Mouse (Mus musculus): ENCODE measurements around the gene Abcc1.

Abcc1 gene

GRCm38 (mm10) chr16:14361362-14362098 is at the start of gene Abcc1:
TSS of gene Abcc1 (plus strand) at chr16:14361558.
- no peak for DNase-seq (ENCODE audit: low read depth, low spot score)

- no peak for DNase-seq (ENCODE audit: low read depth, low spot score)
These were observed 48.4 kb upstream of the Abcc1 start for GRCm38 (mm10) chr16:14312914-14313313.

GRCm38 (mm10) chr16:14316884-14317876 is 44.2 kb upstream of the Abcc1 start, which contains the start of gene Fopnl:
TSS of gene Fopnl (minus strand) at chr16:14317405.
- peak; percentile 84 for DNase-seq (ENCODE audit: low read depth, low spot score)

- no peak for DNase-seq (ENCODE audit: low read depth, low spot score)
These were observed 41.7 kb upstream of the Abcc1 start for GRCm38 (mm10) chr16:14319681-14320080.

- DNase-seq (ENCODE audit: low read depth, low spot score), result no peak
These were observed 40.9 kb upstream of the Abcc1 start for GRCm38 (mm10) chr16:14320494-14320893.

GRCm38 (mm10) chr16:14328156-14328555 is 33.2 kb upstream of the Abcc1 start:
- DNase-seq (ENCODE audit: low read depth, low spot score), result no peak

- no peak for DNase-seq (ENCODE audit: low read depth, low spot score)
These were observed 16.4 kb upstream of the Abcc1 start for GRCm38 (mm10) chr16:14344967-14345366.

- no peak for DNase-seq (ENCODE audit: low read depth, low spot score)
These were observed 9.8 kb upstream of the Abcc1 start for GRCm38 (mm10) chr16:14351571-14351970.

GRCm38 (mm10) chr16:14352234-14352633 is 9.1 kb upstream of the Abcc1 start:
- DNase-seq (ENCODE audit: low read depth, low spot score), result no peak

GRCm38 (mm10) chr16:14352663-14353062 is 8.7 kb upstream of the Abcc1 start:
- DNase-seq (ENCODE audit: low read depth, low spot score), result no peak

- no peak for DNase-seq (ENCODE audit: low read depth, low spot score)
These were observed 3.5 kb upstream of the Abcc1 start for GRCm38 (mm10) chr16:14357859-14358258.

- DNase-seq (ENCODE audit: low read depth, low spot score), result no peak
These were observed 2.8 kb upstream of the Abcc1 start for GRCm38 (mm10) chr16:14358531-14358930.

- no peak for DNase-seq (ENCODE audit: low read depth, low spot score)
These were observed 427 bp upstream of the Abcc1 start for GRCm38 (mm10) chr16:14360931-14361330.

- DNase-seq (ENCODE audit: low read depth, low spot score), result no peak
These were observed 902 bp downstream of the Abcc1 start for GRCm38 (mm10) chr16:14362099-14362820.

GRCm38 (mm10) chr16:14363496-14363895 is 2.1 kb downstream of the Abcc1 start:
- DNase-seq (ENCODE audit: low read depth, low spot score), result no peak

- DNase-seq (ENCODE audit: low read depth, low spot score), result no peak
These were observed 2.7 kb downstream of the Abcc1 start for GRCm38 (mm10) chr16:14364066-14364465.

- DNase-seq (ENCODE audit: low read depth, low spot score), result no peak
These were observed 4.1 kb downstream of the Abcc1 start for GRCm38 (mm10) chr16:14365457-14365856.

- DNase-seq (ENCODE audit: low read depth, low spot score), result no peak
These were observed 4.7 kb downstream of the Abcc1 start for GRCm38 (mm10) chr16:14366017-14366416.

- DNase-seq (ENCODE audit: low read depth, low spot score), result no peak
These were observed 10.0 kb downstream of the Abcc1 start for GRCm38 (mm10) chr16:14371367-14371766.

- DNase-seq (ENCODE audit: low read depth, low spot score), result no peak
These were observed 11.0 kb downstream of the Abcc1 start for GRCm38 (mm10) chr16:14372382-14372781.

GRCm38 (mm10) chr16:14372817-14373301 is 11.5 kb downstream of the Abcc1 start:
- no peak for DNase-seq (ENCODE audit: low read depth, low spot score)

- DNase-seq (ENCODE audit: low read depth, low spot score), result no peak
These were observed 14.6 kb downstream of the Abcc1 start for GRCm38 (mm10) chr16:14375942-14376341.

Data from WW6 (cell line).